Mouse (Mus musculus) brain, embryonic 14.5 days (tissue): Measurements from ENCODE around the gene Slc44a5.

Source experiments
- CTCF ChIP-seq: fragments of 200-500 bp; IDR thresholded peaks from 2 replicates; pipeline ENCODE4 v1.5.1; 2012; ENCODE audit warnings: inconsistent platforms, mild to moderate bottlenecking, moderate library complexity, borderline replicate concordance; ENCODE audit not compliant: insufficient read depth, insufficient read length; ENCODE audit errors: extremely low read depth
- POLR2A ChIP-seq: fragments of 200-500 bp; IDR thresholded peaks from 2 replicates; pipeline ENCODE4 v1.6.1; 2012; ENCODE audit warnings: mild to moderate bottlenecking, inconsistent platforms, borderline replicate concordance; ENCODE audit not compliant: poor library complexity, insufficient read depth, insufficient read length, severe bottlenecking; ENCODE audit errors: extremely low read depth

- TF ChIP-seq POLR2A (no peak), CTCF (no peak)
These were observed 13.5 kb upstream of the Slc44a5 start for GRCm38 (mm10) chr3:153959731-153960207.
